Mouse (Mus musculus) testis, adult 2 months (tissue): ENCODE results near the gene Vmn1r149. TPM values are rescaled to one million over a fixed set of nuclear protein-coding genes. Genes with fewer than 3 reads are reported as not detected.
"Not testable (repeated sequence)": the region's sequence is repeated elsewhere in the genome, so short reads cannot be mapped to it uniquely, and the experiment has no call there.

Source experiments
- H3K27ac ChIP-seq: fragments of 200-500 bp; 2 replicates; pipeline ENCODE4 v1.5.1; 2012; ENCODE audit warnings: low read depth, low read length; ENCODE audit not compliant: control insufficient read depth, insufficient read depth
- H3K27me3 ChIP-seq: fragments of 200-500 bp; 2 replicates; pipeline ENCODE4 v1.6.1; 2012; ENCODE audit warnings: mild to moderate bottlenecking, low read length, moderate library complexity; ENCODE audit not compliant: control insufficient read depth, insufficient read depth
- H3K36me3 ChIP-seq: fragments of 200-500 bp; 2 replicates; pipeline ENCODE4 v1.6.1; 2012; ENCODE audit warnings: mild to moderate bottlenecking, low read length; ENCODE audit not compliant: control insufficient read depth, insufficient read depth
- H3K4me1 ChIP-seq: fragments of 200-500 bp; 2 replicates; pipeline ENCODE4 v1.6.1; 2012; ENCODE audit warnings: low read length; ENCODE audit not compliant: control insufficient read depth, insufficient read depth
- H3K4me3 ChIP-seq: fragments of 200-500 bp; 2 replicates; pipeline ENCODE4 v1.5.1; 2012; ENCODE audit warnings: low read depth, mild to moderate bottlenecking, low read length, moderate library complexity, mixed read lengths; ENCODE audit not compliant: control insufficient read depth
- polyA plus RNA-seq: library from polyadenylated mRNA; depleted of rRNA; stranded (reverse); fragments of >200 nt; gene quantifications from 2 replicates; pipeline ENCODE4 v1.2.3, GENCODE M21; 2012; rRNA removed

Vmn1r149 gene
- polyA plus RNA-seq: not detected in 2 replicates

DNA sequence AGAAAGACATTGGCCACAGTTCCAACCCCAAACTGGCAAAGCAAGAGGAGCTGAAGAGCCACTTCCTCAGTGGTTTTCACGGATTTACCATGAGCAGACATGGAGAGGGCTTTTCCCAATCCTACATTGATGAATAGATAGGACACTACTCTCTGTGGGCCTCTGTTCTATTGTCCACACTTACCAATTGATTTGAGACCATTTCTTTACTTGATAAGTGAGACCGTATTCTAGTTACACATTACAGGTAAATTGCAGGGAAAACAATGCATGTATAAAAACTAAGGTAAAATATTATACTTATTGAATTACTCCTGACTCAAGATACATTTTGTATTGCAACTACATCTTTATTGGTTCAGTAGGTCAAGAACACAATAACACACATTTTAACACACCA lies at the start of gene Vmn1r149:
TSS of gene Vmn1r149 (minus strand) at position 101 of the 400 bp plus-strand sequence.
- H3K4me3 ChIP-seq, H3K36me3 ChIP-seq, H3K27me3 ChIP-seq, H3K27ac ChIP-seq, H3K4me1 ChIP-seq: not testable (repeated sequence)

DNA sequence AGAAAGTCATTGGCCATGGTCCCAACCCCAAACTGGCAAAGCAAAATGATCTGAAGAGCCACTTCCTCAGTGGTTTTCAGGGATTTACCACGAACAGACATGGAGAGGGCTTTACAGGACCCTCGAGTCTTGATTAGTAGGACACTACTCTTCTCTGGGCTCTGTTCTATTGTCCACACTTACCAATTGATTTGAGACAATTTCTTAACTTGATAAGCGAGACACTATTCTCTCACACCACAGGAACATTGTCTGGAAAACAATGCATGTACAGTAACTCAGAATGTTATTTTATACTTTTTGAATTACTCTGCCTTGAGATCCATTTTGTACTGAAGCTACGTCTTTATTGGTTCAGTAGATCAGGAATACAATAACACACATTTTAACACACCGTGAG lies 25.9 kb upstream of the Vmn1r149 start, which contains the start of gene Gm10665:
TSS of gene Gm10665 (minus strand) at position 101 of the 400 bp plus-strand sequence.
- not testable (repeated sequence) for H3K36me3 ChIP-seq, H3K27me3 ChIP-seq, H3K27ac ChIP-seq

DNA sequence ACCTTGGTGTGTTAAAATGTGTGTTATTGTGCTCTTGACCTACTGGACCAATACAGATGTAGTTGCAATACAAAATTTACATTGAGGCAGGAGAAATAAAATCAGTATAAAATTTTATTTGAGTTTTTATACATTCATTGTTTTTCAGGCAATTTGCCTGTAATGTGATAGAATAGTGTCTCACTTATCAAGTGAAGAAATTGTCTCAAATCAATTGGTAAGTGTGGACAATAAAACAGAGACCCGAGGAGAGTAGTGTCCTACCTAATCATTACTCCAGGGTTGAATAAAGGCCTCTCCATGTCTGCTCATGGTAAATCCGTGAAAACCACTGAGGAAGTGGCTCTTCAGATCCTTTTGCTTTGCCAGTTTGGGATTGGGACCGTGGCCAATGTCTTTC lies 24.7 kb downstream of the Vmn1r149 start, which contains the start of gene Vmn1r148:
TSS of gene Vmn1r148 (plus strand) at position 301 of the 400 bp plus-strand sequence.
- H3K4me3 ChIP-seq, H3K27ac ChIP-seq, H3K27me3 ChIP-seq, H3K36me3 ChIP-seq, H3K4me1 ChIP-seq: not testable (repeated sequence)

More for the DNA sequence above, 25.9 kb upstream of the Vmn1r149 start, which contains the start of gene Gm10665:
- H3K4me3 ChIP-seq, H3K4me1 ChIP-seq: not testable (repeated sequence)

Other genes starting within 250 kb of the Vmn1r149 start
- gene Vmn1r143, start 248.9 kb downstream of the Vmn1r149 start, polyA plus RNA-seq: not detected in 2 replicates
- not detected in 2 replicates for gene Gm8653, start 237.0 kb downstream of the Vmn1r149 start, polyA plus RNA-seq
- gene Gm8453, start 208.7 kb downstream of the Vmn1r149 start, polyA plus RNA-seq: not detected in 2 replicates
- gene Gm4187, start 108.5 kb downstream of the Vmn1r149 start, polyA plus RNA-seq: not detected in 2 replicates
- gene Gm8660, start 67.2 kb downstream of the Vmn1r149 start, polyA plus RNA-seq: not detected in 2 replicates
- gene Vmn1r148, start 24.6 kb downstream of the Vmn1r149 start, polyA plus RNA-seq: not detected in 2 replicates
- gene Gm10665, start 25.8 kb upstream of the Vmn1r149 start, polyA plus RNA-seq: not detected in 2 replicates
- gene Vmn1r151, start 61.4 kb upstream of the Vmn1r149 start, polyA plus RNA-seq: not detected in 2 replicates
- gene Vmn1r152, start 84.7 kb upstream of the Vmn1r149 start, polyA plus RNA-seq: not detected in 2 replicates
- not detected in 2 replicates for gene Gm8677, start 96.7 kb upstream of the Vmn1r149 start, polyA plus RNA-seq
- gene Gm4201, start 127.1 kb upstream of the Vmn1r149 start, polyA plus RNA-seq: not detected in 2 replicates
- gene Gm4565, start 149.9 kb upstream of the Vmn1r149 start, polyA plus RNA-seq: 0.48 and 0.54 TPM in 2 replicates
- not detected in 2 replicates for gene Vmn1r155, start 219.8 kb upstream of the Vmn1r149 start, polyA plus RNA-seq